Mouse (Mus musculus) ovary, postnatal 36 days (tissue): ENCODE results near the gene Stoml2.
A peak's percentile ranks its signal among the peaks of the same experiment; 100 is the strongest.

Experiments used
- DNase-seq: peaks from one replicate; pipeline ENCODE4 v3.0.0; 2022; ENCODE audit warnings: low spot score, mixed read lengths

Gene Stoml2

GRCm38 (mm10) chr4:43037860-43038566, 6.5 kb upstream of the Stoml2 start:
- no peak for DNase-seq

GRCm38 (mm10) chr4:43036356-43036755, 4.8 kb upstream of the Stoml2 start:
- no peak for DNase-seq

- DNase-seq = no peak
Observed at GRCm38 (mm10) chr4:43035851-43036250, 4.3 kb upstream of the Stoml2 start.

- no peak for DNase-seq
Observed at GRCm38 (mm10) chr4:43033481-43033880, 2.0 kb upstream of the Stoml2 start.

- DNase-seq = no peak
Observed at GRCm38 (mm10) chr4:43032501-43032900, 991 bp upstream of the Stoml2 start.

- DNase-seq = no peak
Observed at GRCm38 (mm10) chr4:43030780-43031230, 705 bp downstream of the Stoml2 start.

- DNase-seq = no peak
Observed at GRCm38 (mm10) chr4:43030352-43030751, 1.2 kb downstream of the Stoml2 start.

- DNase-seq = no peak
Observed at GRCm38 (mm10) chr4:43029749-43030148, 1.8 kb downstream of the Stoml2 start.

GRCm38 (mm10) chr4:43029121-43029520, 2.4 kb downstream of the Stoml2 start:
- no peak for DNase-seq

GRCm38 (mm10) chr4:43025084-43025960, 6.2 kb downstream of the Stoml2 start, which contains the start of gene Pigo:
Gene Pigo (minus strand): TSS chr4:43025819.
- peak; percentile 93 for DNase-seq

GRCm38 (mm10) chr4:43024673-43025072, 6.8 kb downstream of the Stoml2 start:
- no peak for DNase-seq

GRCm38 (mm10) chr4:43021341-43021740, 10.2 kb downstream of the Stoml2 start:
- no peak for DNase-seq

- no peak for DNase-seq
Observed at GRCm38 (mm10) chr4:43020876-43021275, 10.6 kb downstream of the Stoml2 start.

- DNase-seq = no peak
Observed at GRCm38 (mm10) chr4:43019641-43020465, 11.7 kb downstream of the Stoml2 start.

GRCm38 (mm10) chr4:43019176-43019575, 12.3 kb downstream of the Stoml2 start:
- DNase-seq = no peak

GRCm38 (mm10) chr4:43018156-43018555, 13.4 kb downstream of the Stoml2 start:
- DNase-seq = no peak

- no peak for DNase-seq
Observed at GRCm38 (mm10) chr4:43012091-43012490, 19.4 kb downstream of the Stoml2 start.

GRCm38 (mm10) chr4:43010161-43011038, 21.1 kb downstream of the Stoml2 start, which contains the start of gene Fancg:
Gene Fancg (minus strand): TSS chr4:43010506.
- peak; percentile 83 for DNase-seq

GRCm38 (mm10) chr4:43005765-43006164, 25.7 kb downstream of the Stoml2 start:
- DNase-seq = no peak

- DNase-seq = no peak
Observed at GRCm38 (mm10) chr4:43004951-43005350, 26.6 kb downstream of the Stoml2 start.
